Mouse (Mus musculus) embryo, embryonic 11 days (tissue): ENCODE results near the gene Aff3.

ENCODE experiments used
- DNase-seq: peaks from one replicate; pipeline ENCODE4 v3.0.0-alpha.2; 2015

The Aff3 gene

DNA sequence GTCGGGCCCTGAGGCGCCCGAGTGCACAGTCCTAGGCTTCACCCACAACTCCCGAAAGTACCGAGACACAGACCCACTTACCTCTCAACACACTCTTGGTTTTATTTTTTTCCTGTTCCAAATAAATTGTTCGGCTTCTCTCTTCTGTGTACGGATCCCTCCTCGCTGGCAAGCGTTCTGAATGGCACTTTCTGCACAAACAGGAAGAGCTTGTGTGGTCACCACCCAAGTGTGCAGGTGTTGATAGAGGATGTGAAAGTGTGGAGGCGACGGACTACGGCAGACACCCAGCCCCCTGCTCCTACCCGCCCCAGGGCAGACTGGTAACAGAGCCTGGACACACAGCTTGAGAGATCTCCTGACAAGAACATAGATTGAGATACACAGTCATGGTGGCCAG is at the start of gene Aff3:
Gene Aff3 (minus strand): TSS at position 179 of the 400 bp plus-strand sequence.
- no peak for DNase-seq

DNA sequence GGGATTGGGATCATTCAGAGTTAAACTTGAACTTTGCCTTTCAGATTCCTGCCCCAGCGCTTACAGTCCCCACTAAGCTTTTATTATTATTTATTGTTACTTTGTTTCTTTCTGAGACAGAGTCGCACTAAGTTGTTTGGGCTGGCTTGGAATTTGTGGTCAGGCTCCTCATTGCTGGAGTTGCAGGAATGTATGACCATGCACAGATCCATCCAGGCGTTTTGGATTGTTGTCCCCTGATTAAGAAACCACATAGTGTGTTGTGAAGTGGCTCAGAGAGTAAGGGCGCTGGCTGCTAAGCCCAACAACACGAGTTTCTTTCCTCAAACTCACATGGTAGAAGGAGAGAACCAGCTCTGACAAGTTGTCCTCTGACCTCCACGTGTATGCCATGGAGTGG is 35.9 kb upstream of the Aff3 start:
- no peak for DNase-seq

DNA sequence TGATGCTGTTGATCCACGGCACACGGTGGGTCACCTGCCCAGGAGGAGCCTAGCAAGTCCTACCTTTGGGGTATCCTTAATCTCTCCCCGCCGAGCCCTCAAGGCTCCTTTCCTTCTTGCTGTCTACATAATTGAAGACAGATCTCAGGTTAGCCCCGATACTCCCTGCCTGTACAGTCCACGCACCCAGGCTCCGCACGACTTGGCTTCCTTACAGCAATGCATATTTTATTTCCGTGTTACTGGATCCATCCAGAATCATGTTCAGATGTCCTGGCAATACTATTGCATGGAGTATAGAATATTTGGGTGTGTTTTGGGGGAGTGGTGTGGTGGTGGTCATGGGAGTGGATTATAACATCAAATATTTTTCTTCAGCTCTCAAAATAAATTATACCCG is 34.5 kb upstream of the Aff3 start:
- no peak for DNase-seq

DNA sequence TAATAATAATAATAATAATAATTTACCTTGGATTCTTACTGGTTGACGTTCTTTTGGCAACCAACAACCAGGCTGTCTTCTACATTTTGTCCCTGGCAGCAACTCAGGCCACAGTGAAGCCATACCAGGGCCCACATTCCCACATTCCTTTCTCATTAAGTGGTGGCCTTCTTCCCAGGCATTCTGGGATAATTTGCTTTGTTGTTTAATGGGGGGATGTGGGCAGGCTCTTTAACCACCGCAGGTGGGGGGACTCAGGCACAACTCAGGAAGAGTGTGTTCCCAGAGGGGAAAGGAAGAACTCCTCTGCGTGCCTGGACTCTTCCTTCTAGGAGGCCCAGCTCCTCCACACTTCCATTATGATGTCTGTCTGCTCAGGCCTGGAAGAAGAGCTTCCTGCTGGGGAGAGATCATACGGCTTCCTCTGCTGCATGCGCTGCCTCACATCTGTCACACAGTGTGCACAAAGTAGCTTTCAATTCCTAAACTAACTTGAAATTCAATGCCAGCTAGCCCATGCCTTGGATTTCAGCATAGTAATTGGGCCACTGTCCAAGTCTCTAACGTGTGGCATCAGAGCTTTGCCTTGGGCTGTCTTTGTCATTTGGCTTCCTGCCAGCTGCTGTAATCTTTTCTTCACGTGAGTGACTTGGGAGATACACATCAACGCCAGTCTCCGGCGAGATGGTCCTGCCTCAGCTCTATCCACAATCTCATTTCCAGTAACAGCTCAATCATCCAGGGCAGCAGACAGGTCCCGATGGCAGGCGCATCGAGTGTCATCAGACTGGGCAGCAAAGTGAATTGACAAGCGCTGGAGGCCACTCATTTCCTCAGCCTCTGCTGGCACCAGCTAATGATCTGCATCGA is 31.3 kb upstream of the Aff3 start:
- DNase-seq, result no peak

DNA sequence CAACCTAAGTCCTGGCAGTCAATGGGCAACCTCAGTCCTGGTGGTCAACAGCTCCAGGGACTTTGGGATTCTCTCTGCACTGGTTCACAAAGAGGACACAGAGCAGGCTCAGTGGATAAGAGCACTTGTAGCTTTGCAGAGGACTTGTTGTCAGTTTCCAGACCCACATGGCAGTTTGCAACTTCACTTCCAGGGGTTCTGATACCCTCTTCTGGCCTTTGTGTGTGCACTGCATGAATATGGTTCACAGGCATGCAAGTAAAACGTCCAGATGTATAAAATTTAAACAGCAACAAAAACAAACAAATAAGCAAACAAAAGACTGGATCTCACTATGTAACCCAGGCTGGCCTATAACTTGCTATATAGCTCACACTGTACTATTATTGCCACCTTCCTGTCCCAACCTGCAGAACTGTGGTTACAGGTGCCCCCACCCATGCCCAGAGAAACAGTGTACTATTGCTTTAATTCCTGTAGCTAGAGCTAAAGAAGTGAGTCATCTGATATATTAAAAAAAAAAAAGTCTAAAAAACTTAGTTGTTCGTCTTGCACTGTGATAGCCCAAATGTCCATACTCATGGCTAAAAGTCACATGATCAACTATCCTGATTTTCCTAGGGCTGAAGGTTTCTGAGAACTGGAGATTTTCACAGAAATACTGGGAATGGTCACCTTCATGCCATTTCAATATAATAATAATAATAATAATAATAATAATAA is 30.5 kb upstream of the Aff3 start:
- DNase-seq, result no peak

DNA sequence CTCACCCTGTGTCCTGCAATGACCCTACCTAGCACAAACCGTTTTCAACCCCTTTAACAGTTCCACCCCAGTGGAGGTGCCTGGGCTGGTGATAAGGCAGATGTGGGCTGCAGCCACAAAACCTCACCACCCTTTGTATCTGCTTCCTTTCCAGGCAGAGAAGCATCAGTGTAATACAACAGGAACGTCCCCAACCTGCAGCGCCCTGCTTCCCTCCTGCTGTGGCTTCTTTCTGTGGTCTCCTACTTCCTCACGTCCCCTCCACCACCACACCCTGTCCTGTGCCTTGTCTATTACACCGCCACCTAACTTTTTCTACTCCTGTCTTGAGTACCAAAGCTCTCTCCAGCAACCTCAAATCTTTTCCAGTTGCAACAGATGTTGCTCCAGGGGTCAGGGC is 29.4 kb upstream of the Aff3 start:
- DNase-seq, result no peak

DNA sequence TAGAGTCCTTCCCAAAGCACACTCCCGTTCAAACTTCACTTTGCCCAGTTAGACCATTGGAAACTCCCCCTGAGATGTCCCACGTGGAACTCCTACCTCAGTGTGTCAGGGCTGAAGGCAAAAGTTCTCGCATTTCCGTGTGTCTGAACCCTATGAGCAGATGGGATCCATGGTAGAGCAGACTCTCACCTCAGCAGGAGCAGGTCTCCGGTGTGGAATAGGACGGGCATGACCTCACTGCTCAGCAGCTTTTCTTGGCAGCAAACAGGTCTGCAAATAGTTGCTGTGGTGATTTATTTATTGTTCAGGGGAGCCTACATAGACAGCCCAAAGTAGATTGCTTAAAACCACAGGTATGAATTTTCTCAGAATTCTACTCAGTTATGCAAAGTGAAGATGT is 25.7 kb upstream of the Aff3 start:
- no peak for DNase-seq

DNA sequence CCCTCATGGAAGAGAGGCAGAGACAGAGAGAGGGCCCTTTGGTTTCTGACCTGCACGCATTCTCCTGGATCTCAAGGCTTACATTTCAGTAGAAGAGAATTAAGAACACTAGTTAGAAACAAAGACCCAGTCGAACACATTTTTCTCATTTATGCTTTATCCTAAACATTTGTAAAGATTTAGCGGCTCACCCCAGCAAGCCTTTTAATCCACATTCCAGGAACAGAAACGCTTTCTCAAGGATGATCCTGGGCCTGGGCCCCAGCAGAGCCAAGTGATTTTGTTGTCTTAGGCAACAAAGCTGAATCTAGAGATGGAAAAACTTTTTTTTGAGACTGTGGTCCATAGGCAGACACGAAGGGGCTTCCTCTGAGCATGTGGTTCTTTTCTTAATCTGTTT is 23.5 kb upstream of the Aff3 start:
- peak; percentile 19 for DNase-seq

DNA sequence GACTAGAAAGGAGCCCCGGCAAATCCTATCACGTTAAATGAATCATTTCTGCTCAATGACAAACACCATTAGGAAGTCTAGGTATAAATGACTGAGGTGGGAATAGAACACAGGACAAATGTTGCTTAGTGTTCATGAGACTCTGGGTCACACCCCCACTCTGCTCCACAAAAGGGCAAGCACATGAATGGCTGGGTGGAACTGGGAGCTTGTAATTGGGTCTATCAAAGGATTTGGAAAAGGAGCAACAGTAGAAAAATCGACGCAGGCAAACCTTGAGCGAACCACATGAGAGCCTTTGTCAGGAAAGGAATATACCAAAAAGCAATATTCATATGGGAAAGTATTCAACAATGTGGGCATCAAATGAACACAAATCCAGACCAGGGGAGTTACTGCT is 21.0 kb upstream of the Aff3 start:
- DNase-seq, result no peak

DNA sequence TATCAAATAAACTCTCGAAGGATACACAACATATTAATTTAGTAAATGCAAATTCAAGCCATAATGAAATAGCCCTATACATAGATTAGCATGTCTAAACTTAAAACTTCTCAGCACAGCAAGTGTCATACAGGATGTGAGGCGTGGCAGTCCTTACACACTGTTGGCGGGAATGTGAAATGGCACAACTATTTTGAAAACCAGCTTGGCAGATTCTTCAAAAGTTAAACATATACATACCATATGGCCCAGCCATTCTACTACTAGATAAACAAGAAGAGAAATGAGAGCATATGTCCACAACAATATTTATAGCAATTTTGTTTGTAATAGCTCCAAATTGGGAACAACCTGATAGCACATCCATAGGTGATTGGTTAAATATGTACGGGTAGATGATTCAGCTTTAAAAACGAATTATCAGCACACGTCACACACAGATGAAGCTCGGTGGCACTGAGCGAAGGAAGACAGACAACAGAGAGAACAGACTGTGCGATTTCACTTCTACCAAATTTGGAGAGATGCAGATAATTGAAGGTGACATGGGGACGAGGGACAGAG is 18.5 kb upstream of the Aff3 start:
- no peak for DNase-seq

DNA sequence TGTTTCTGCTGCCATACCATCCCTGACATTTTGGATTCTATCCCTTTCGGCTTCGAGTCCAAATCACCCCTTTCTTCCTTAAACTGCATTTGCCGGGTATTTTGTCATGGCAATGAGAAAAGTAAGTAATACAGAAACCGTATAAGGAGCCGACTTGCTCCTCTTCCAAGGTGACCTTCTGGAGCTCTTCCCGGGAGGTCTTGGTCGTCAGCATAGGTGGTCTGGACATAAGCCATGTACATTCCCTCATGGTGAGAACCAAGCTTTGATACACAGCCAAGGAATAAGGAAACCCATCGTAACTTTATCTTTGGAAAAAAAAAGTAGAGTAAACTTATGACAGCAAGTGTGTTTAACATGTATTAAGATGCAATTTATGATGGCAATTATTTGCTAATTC is 15.1 kb upstream of the Aff3 start:
- no peak for DNase-seq

DNA sequence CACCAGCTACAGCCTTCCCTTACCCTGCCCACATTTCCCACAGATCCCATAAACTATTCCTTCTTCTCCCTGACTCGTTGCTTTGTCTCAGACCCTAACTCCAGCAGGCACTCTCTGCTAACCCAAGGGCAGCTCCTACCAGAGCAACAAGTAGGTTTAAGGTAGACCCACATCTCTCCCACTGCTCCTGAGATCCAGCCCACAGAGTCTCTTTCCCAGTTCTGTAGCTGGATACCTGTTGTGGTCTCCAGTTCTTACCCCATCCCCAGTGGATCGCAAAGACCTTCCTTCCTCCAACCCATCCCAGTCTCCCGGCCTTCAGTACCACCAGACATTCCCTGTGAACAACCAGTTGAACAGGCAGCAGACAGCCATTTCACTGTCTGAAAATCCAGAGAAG is 7.0 kb upstream of the Aff3 start:
- no peak for DNase-seq

DNA sequence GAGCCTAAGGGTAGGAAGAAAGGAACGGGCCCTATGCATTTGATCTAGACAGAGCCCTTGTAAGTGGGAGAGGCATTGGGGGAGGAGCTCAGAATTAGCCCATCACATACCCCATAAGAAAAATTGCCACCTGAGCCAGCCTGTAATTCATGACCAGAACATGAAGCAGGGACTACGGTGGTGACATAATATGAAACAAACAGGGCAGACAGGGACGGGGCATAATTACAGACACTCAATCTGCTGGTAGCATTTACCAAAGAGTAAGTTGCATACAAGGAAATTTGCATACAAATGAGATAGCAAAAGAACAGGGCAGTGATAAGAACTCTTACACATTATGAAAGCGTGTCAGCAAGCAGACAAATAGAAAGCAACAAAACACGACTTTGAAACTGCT is 6.3 kb upstream of the Aff3 start:
- DNase-seq, result no peak

DNA sequence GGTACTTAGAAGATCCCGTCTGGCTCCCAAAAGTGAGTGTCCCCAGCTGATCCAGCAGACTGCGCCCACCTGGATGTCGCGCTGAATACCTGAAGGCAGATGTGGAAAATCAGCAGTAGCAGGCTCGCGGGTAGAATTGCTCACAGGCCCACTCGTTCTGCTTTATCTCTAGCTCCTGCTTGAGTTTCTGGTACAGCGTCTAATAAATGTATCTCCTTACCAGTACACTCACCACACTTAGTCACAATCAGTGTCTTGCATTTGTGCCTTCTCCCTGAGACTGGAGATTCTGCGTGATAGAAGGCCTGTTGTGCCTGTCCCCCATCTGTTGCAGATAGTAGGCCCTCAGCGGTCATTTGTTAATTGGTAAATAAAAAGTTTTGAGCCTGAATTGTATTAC is 3.6 kb upstream of the Aff3 start:
- no peak for DNase-seq

DNA sequence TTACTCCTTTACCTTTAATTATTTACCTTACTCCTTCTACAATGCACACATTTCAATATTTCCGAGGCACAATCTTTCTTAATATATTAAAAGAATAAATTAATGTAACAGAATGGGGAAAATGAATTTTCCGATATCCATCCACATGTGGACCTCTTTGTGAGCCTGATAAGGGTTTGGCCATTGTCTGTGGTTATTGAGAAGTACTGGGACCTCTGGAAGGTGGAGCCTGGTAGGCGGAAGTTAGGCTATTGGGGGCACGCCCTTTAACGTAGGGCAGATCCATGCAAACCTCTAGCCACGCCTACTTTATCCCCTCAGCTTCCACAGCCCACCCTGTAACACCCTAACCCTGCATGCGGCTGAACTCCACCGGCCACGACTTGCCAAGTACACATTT is 3.1 kb upstream of the Aff3 start:
- no peak for DNase-seq

DNA sequence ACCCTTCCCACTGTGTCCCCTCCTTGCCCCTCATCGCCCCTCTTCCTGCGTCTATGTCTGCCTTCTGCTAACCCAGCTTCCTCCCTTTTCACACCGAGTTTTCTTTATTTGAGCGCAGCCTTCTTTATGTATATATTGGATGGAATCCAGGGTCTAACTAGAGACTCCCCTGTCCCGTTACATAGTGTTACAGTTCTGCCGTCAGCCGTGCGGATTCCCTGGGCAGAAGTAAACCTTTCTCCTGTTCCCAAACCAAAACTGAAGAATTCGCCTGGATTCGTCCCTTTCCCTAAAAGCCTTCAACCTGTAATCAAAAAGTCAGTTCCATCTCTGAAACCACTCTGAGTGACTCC is 2.0 kb upstream of the Aff3 start:
- DNase-seq, result no peak

DNA sequence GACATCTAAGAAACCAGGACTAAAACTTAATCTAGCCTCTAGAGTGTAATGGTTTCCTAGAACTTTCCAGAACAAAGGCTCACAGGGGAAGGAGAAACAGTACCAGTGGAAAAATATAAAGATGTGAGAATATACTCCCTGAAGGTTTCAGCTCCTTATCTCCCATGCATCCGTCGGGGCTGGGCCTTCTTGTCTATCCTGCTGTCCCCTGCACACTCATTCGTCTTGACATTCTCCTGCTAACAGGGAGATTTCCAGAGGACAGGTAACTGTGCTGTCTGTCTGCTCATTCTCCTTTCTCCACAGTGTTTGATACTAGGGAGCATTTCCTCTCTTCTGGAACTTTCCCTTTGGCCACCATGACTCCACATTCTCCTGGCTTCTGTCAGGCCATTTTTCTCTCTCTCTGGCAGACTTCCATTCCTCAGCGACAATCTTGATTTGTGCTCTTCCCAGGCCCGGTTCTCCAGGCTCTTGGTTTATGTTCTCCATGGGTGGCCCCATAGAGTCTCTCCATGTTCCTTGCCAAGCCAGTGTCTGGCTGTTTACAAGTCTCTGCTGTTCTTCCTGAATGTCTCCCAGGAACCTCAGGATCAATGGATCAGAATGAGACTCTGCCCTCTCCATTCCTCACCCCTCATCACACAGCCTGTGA is 1.5 kb upstream of the Aff3 start:
- no peak for DNase-seq

DNA sequence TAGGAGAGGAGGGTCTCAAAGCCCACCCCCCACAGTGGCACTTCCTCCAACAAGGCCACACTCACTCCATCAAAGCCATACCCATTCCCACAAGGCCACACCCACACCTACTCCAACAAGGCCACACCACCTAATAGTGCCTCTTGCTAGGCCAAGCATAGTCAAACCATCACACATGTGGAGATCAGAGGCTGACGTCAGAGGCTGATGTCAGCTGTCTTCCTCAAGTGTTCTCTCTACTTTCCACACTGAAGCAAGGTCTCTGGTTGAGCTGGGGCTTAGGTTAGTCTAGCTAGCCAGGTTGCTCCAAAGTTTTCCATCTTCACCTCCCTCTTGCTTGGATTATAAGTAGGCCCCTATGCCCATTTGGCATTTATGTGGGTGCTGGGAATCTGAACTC is 856 bp upstream of the Aff3 start:
- no peak for DNase-seq

DNA sequence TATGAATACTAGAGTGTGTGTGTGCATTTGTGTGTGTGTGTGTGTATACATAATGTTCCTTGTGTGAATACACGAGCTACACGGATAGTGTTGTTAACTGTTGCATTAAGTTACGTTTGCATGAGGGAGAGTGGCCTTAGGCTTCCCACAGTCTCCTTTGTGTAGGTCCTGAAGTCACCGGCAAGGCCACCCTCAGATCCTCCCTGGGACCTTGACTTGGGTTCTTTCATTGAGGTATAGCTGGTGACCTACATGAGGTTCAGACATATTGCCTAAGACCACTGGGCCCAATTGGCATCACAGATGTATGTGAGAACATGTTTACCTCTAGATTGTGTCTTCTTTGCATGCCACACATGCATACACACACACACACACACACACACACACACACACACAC is 494 bp downstream of the Aff3 start:
- no peak for DNase-seq

DNA sequence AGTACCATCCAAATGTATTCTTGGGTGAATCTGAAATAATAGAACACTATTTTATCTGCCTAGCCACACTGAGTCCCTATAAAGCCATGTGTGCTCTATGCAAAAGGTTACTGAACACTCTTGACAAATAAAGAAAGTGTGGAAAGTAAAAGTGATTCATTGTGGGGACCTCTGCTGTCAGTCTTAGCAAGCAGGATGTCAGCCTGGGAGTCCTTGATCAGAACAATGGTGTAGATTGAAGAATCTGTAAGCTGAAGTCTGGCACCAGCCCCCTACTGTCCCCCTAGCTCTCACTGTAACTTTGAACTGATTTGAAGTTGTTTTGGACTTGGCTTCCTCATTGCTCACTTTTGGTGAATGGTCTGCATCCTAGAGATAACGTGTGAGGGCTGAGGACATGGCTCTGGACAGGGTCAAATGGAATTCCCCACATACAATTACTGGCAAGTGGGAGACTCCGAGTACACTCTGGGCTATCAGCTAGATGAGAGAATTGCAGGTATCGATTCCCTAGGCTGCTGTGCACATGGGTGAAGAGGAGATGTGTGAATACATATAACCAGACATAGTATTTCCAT is 2.0 kb downstream of the Aff3 start:
- no peak for DNase-seq

DNA sequence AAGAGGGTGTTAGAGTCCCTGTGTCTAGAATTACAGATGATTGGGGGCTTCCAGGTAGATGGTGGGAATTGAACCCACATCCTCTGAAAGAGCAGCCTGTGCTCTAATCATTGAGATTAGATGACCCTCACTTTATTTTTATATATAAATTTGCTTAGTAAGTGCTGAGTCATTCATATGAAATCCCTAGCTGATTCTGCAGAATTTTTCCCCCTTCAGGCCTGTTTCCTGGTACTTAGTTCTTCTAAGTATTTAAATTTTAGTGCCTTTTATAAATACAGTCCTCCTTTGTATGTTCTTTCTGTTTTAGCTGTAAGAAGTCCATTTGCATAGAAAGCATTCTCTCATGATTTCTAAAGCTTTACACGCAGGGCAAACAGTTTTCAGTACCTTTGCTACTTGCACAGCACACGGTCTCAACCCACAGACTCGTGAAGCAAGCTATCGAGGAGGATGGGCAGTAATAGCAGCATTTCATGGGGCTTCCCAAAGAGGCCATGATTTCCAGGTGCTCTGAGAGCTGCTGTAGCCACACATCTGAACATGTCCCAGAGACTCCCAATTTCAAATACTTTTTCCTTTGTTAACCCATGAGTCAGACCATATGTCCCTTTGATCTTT is 5.7 kb downstream of the Aff3 start:
- no peak for DNase-seq

DNA sequence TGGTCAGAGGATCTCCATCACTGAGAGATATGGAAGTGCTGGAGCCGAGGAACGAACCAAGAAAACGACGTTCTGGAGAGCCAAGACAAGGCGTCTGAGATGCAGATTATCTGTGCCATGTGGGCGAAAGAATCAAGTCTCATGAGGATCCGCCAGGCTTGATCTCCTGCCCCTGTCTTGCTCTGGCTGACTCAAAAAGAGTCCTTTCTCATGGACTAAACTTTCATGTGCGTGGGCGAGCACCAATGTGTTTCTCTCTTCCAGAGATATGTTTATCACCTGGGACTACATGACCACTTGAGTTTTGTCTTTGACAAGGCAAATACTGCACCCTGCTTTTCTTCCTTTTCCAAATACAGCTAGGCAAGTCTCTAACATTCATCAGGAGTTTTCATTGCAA is 6.4 kb downstream of the Aff3 start:
- no peak for DNase-seq

DNA sequence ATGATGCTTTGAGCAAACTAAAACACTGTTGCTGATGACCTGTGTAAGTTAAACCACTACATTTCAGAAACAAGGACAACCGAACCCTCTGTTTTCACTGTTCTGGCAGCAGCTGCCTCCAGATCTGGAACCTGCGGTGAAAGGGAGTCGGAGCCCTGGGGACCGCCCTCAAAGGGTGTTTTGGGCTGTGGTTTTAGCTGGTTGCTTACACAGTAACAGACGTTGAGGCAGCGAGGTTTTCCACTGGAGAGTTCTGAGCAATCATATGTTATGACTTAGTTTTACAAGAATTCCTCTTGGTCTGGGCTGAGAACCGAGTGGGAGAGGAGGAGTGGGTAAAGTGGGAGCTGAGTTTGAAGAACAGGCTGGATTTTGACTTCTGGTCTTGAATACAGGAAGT is 7.1 kb downstream of the Aff3 start:
- no peak for DNase-seq
